In genomic region chr4:128620572-128620971, GRCm38 (mm10) we compare ENCODE assay signal across 24 mouse cellular contexts. TPM values are rescaled to one million over a fixed set of nuclear protein-coding genes. Genes with fewer than 3 reads are reported as not detected.
DNase-seq lines count a peak whose midpoint lies in the region; ATAC-seq and TF ChIP-seq lines count a peak whose summit lies in the region.
"Had no signal": no experiment of that assay in that cellular context is flagged by ENCODE, and none has a peak within 500 bp of the region (broad histone marks: within the 10 kb centered on the region; RNA-seq: fewer than 3 reads in every experiment).

No protein-coding gene starts in this region.

- peak; percentile 86 for DNase-seq in liver, adult 2 months (ENCODE audit: extremely low read depth, low read depth, low spot score)
- no peak for DNase-seq in liver, embryonic 11.5 days (ENCODE audit: low spot score)
- DNase-seq in liver, embryonic 14.5 days (ENCODE audit: low read depth in 3 of 3, low spot score in 3 of 3) = no peak
- DNase-seq in liver = no peak
- no peak for DNase-seq in liver, postnatal 0 days
- DNase-seq in cerebellum, adult 11 months = no peak
- DNase-seq: adrenal gland, adult 2 months; adrenal gland, adult 8-10 months; adrenal gland, postnatal 10 days; adrenal gland, postnatal 14 days; adrenal gland, postnatal 25 days; adrenal gland, postnatal 36 days; B cell, adult 2 months; cerebellum, adult 11-12 months; cerebellum, adult 18-20 months had no signal

- no peak for TF ChIP-seq EP300 in liver, embryonic 14.5 days (IDR thresholded peaks at IDR 0.05; ENCODE audit: low read depth)
- peak; percentile 21; the same call in 1 of the 2 replicates for TF ChIP-seq EP300 in liver, postnatal 0 days (IDR thresholded peaks at IDR 0.05; ENCODE audit: low read depth)

- H3K9ac ChIP-seq in liver, adult 2 months (ENCODE audit: low read depth, low read length) = no peak overlapping the region
- no peak overlapping the region for H3K9ac ChIP-seq in liver, embryonic 11.5 days (ENCODE audit: low read depth, low read length)
- H3K9ac ChIP-seq in liver, embryonic 14.5 days (replicated peaks) = no peak overlapping the region
- H3K9ac ChIP-seq in liver, embryonic 12.5 days = no peak overlapping the region
- H3K9ac ChIP-seq in liver, embryonic 16.5 days (ENCODE audit: low read depth, low read length) = no peak overlapping the region
- H3K9ac ChIP-seq in liver, postnatal 0 days (replicated peaks) = no peak overlapping the region

- WGBS in liver, adult 2 months = 24% methylated on average over 6 of the region's 6 CpGs
- 72% methylated on average over 6 of the region's 6 CpGs for WGBS in liver, embryonic 11.5 days
- WGBS in liver, embryonic 14.5 days (ENCODE audit: insufficient replicate concordance) = 66% methylated on average over 6 of the region's 6 CpGs
- WGBS in liver, embryonic 12.5 days (ENCODE audit: insufficient replicate concordance) = 73% methylated on average over 6 of the region's 6 CpGs
- WGBS in liver, embryonic 16.5 days (ENCODE audit: insufficient replicate concordance) = 58% methylated on average over 6 of the region's 6 CpGs
- whole genome bisulfite sequencing in liver, postnatal 0 days (ENCODE audit: insufficient replicate concordance) = 58% methylated on average over 6 of the region's 6 CpGs

- no peak overlapping the region for H3K4me3 ChIP-seq in liver, adult 2 months (ENCODE audit: insufficient read depth, low read depth, low read length)
- no peak overlapping the region for H3K4me3 ChIP-seq in liver, embryonic 11.5 days (ENCODE audit: low read depth, low read length)
- H3K4me3 ChIP-seq in liver, embryonic 14.5 days (ENCODE audit: insufficient read depth in 1 of 2, low read depth in 2 of 2, low read length in 2 of 2) = no peak overlapping the region
- no peak overlapping the region for H3K4me3 ChIP-seq in liver, embryonic 12.5 days
- H3K4me3 ChIP-seq in liver, embryonic 16.5 days (ENCODE audit: low read depth, low read length) = no peak overlapping the region
- no peak overlapping the region for H3K4me3 ChIP-seq in liver, postnatal 0 days (ENCODE audit: low read depth, low read length)

- no peaks in the 10 kb centered on the region for H3K9me3 ChIP-seq in liver, embryonic 11.5 days (ENCODE audit: control insufficient read depth, low read length)
- H3K9me3 ChIP-seq in liver, embryonic 14.5 days (ENCODE audit: control insufficient read depth, low read length) = no peaks in the 10 kb centered on the region
- no peaks in the 10 kb centered on the region for H3K9me3 ChIP-seq in liver, embryonic 12.5 days (replicated peaks)
- no peaks in the 10 kb centered on the region for H3K9me3 ChIP-seq in liver, embryonic 16.5 days (replicated peaks; ENCODE audit: control insufficient read depth, low read length)
- no peaks in the 10 kb centered on the region for H3K9me3 ChIP-seq in liver, postnatal 0 days (ENCODE audit: low read length)
- H3K9me3 ChIP-seq: G1E had no signal

- H3K36me3 ChIP-seq in liver, adult 2 months (ENCODE audit: control insufficient read depth, insufficient read depth, low read length) = no peaks in the 10 kb centered on the region
- H3K36me3 ChIP-seq in liver, embryonic 11.5 days (ENCODE audit: control insufficient read depth, insufficient read depth, low read length) = no peaks in the 10 kb centered on the region
- no peaks in the 10 kb centered on the region for H3K36me3 ChIP-seq in liver, embryonic 14.5 days (replicated peaks; ENCODE audit: control insufficient read depth, insufficient read depth, low read depth)
- H3K36me3 ChIP-seq in liver, embryonic 12.5 days = no peaks in the 10 kb centered on the region
- H3K36me3 ChIP-seq in liver, embryonic 16.5 days (ENCODE audit: control insufficient read depth, insufficient read depth) = no peaks in the 10 kb centered on the region
- H3K36me3 ChIP-seq in liver, postnatal 0 days (replicated peaks; ENCODE audit: insufficient read depth, low read length) = no peaks in the 10 kb centered on the region
- H3K36me3 ChIP-seq: G1E had no signal

- no peak for TF ChIP-seq POLR2A in liver, adult 2 months (IDR thresholded peaks at IDR 0.05; ENCODE audit: extremely low read depth, insufficient read depth, low read length)

- peaks cover 18% of the 10 kb centered on the region for H3K4me1 ChIP-seq in liver, adult 2 months (ENCODE audit: control insufficient read depth, insufficient read depth, low read length)
- peaks cover 12% of the 10 kb centered on the region for H3K4me1 ChIP-seq in liver, embryonic 11.5 days (replicated peaks; ENCODE audit: control insufficient read depth, insufficient read depth, low read length)
- peaks cover 2 to 10% of the 10 kb centered on the region in 2 experiments; a peak in 3 of 4 replicates for H3K4me1 ChIP-seq in liver, embryonic 14.5 days (replicated peaks; ENCODE audit: control insufficient read depth in 2 of 2, insufficient read depth in 2 of 2, low read length in 1 of 2)
- H3K4me1 ChIP-seq in liver, embryonic 12.5 days = peaks cover 28% of the 10 kb centered on the region
- peaks cover 5% of the 10 kb centered on the region for H3K4me1 ChIP-seq in liver, embryonic 16.5 days (ENCODE audit: control insufficient read depth, low read depth, low read length)
- H3K4me1 ChIP-seq in liver, postnatal 0 days (ENCODE audit: insufficient read depth) = peaks cover 16% of the 10 kb centered on the region

- H3K27me3 ChIP-seq in liver, adult 2 months (ENCODE audit: control insufficient read depth, insufficient read depth, low read length) = no peaks in the 10 kb centered on the region
- peaks cover 21% of the 10 kb centered on the region for H3K27me3 ChIP-seq in liver, embryonic 11.5 days (replicated peaks; ENCODE audit: control insufficient read depth, insufficient read depth, low read length)
- H3K27me3 ChIP-seq in liver, embryonic 14.5 days (ENCODE audit: control insufficient read depth, insufficient read depth, low read length) = peaks cover 23% of the 10 kb centered on the region
- H3K27me3 ChIP-seq in liver, embryonic 12.5 days (replicated peaks) = peaks cover 40% of the 10 kb centered on the region
- H3K27me3 ChIP-seq in liver, embryonic 16.5 days (ENCODE audit: control insufficient read depth, insufficient read depth, low read depth, low read length) = peaks cover 20% of the 10 kb centered on the region
- H3K27me3 ChIP-seq in liver, postnatal 0 days (ENCODE audit: insufficient read depth, low read length) = peaks cover 5% of the 10 kb centered on the region; the same call in 1 of the 2 replicates

- H3K4me2 ChIP-seq in liver, embryonic 11.5 days = no peak overlapping the region
- 0 out of 2 replicates have a peak overlapping the region, but pooled peaks have one; percentile 1 for H3K4me2 ChIP-seq in liver, embryonic 14.5 days (ENCODE audit: low read depth)
- no peak overlapping the region for H3K4me2 ChIP-seq in liver, embryonic 12.5 days
- H3K4me2 ChIP-seq in liver, embryonic 16.5 days (ENCODE audit: low read depth, low read length) = 0 out of 2 replicates have a peak overlapping the region, but pooled peaks have one; percentile 9
- no peak overlapping the region for H3K4me2 ChIP-seq in liver, postnatal 0 days (ENCODE audit: low read depth, low read length)

- H3K27ac ChIP-seq in liver, adult 2 months (replicated peaks; ENCODE audit: insufficient read depth, low read depth, low read length) = peak overlapping the region; percentile 21
- H3K27ac ChIP-seq in liver, embryonic 11.5 days (ENCODE audit: low read depth, low read length) = no peak overlapping the region
- H3K27ac ChIP-seq in liver, embryonic 14.5 days = no peak overlapping the region
- H3K27ac ChIP-seq in liver, embryonic 12.5 days = no peak overlapping the region
- H3K27ac ChIP-seq in liver, embryonic 16.5 days (ENCODE audit: low read length) = no peak overlapping the region
- no peak overlapping the region for H3K27ac ChIP-seq in liver, postnatal 0 days (ENCODE audit: low read depth)

- TF ChIP-seq CTCF in liver, adult 2 months (IDR thresholded peaks at IDR 0.05; ENCODE audit: low read depth, low read length) = no peak
- TF ChIP-seq CTCF in liver, embryonic 14.5 days (IDR thresholded peaks at IDR 0.05; ENCODE audit: low read depth) = no peak
- TF ChIP-seq CTCF in liver, postnatal 0 days (IDR thresholded peaks at IDR 0.05; ENCODE audit: low read depth) = no peak

- no peaks in the 10 kb centered on the region for H3K79me2 ChIP-seq in liver, adult 2 months (ENCODE audit: control insufficient read depth, insufficient read depth, low read length)

- no peak for ATAC-seq in liver, embryonic 11.5 days (replicated peaks; ENCODE audit: low FRiP score)
- no peak for ATAC-seq in liver, embryonic 14.5 days (ENCODE audit: insufficient read depth)
- ATAC-seq in liver, embryonic 12.5 days = no peak
- ATAC-seq in liver, embryonic 16.5 days (ENCODE audit: low read depth) = no peak
- ATAC-seq in liver, postnatal 0 days = peak; percentile 70
- ATAC-seq: activated CD4-positive, CD25-positive, alpha-beta regulatory T cell, adult 4 months; CD4-positive, CD25-positive, alpha-beta regulatory T cell, adult 4 months; Patski had no signal

RNA-seq across cellular contexts. Expression of gene Tlr12, which starts 2.2 kb away (rescaled TPM):
- total RNA-seq in liver, adult 2 months (2014; rRNA removed) = 4.2 and 4.9 TPM in 2 replicates
- 3.1 and 5.5 TPM in 2 replicates for polyA plus RNA-seq in liver, adult 2 months (2012; rRNA removed)
- polyA plus RNA-seq in liver, embryonic 11.5 days (2014; fragmentation: Nextera tagmentation; extraction: Ambion mirVana) = 0.81 and 0.88 TPM in 2 replicates
- 0.75 and 0.81 TPM in 2 replicates for polyA plus RNA-seq in liver, embryonic 14.5 days (2012; rRNA removed)
- 0.14 and 0.18 TPM in 2 replicates for polyA plus RNA-seq in liver, embryonic 14.5 days (2014; fragmentation: Nextera tagmentation; extraction: Ambion mirVana)
- polyA plus RNA-seq in liver, embryonic 12.5 days (2016; fragmentation: Nextera tagmentation; extraction: Ambion mirVana) = 1.4 and 1.5 TPM in 2 replicates
- 1.8 and 2.0 TPM in 2 replicates for polyA plus RNA-seq in liver, embryonic 16.5 days (2015; fragmentation: Nextera tagmentation; extraction: Ambion mirVana)
- polyA plus RNA-seq in liver, postnatal 0 days (2015; fragmentation: Nextera tagmentation; extraction: Ambion mirVana) = 1.9 and 2.3 TPM in 2 replicates
- total RNA-seq: ES-E14, G1E, MEL had no signal
- polyA plus RNA-seq: C2C12, G1E, Patski had no signal

RNA-seq across cellular contexts. Expression of gene Zscan20, which starts 10.7 kb away (rescaled TPM):
- total RNA-seq in liver, adult 2 months (2014; rRNA removed) = 1.4 and 1.7 TPM in 2 replicates
- 1.0 and 1.2 TPM in 2 replicates for polyA plus RNA-seq in liver, adult 2 months (2012; rRNA removed)
- 2.4 and 3.9 TPM in 2 replicates for polyA plus RNA-seq in liver, embryonic 11.5 days (2014; fragmentation: Nextera tagmentation; extraction: Ambion mirVana)
- polyA plus RNA-seq in liver, embryonic 14.5 days (2012; rRNA removed) = 0.57 and 0.71 TPM in 2 replicates
- polyA plus RNA-seq in liver, embryonic 14.5 days (2014; fragmentation: Nextera tagmentation; extraction: Ambion mirVana) = 0.33 and 0.59 TPM in 2 replicates
- polyA plus RNA-seq in liver, embryonic 12.5 days (2016; fragmentation: Nextera tagmentation; extraction: Ambion mirVana) = 1.7 and 1.8 TPM in 2 replicates
- 0.53 and 0.70 TPM in 2 replicates for polyA plus RNA-seq in liver, embryonic 16.5 days (2015; fragmentation: Nextera tagmentation; extraction: Ambion mirVana)
- polyA plus RNA-seq in liver, postnatal 0 days (2015; fragmentation: Nextera tagmentation; extraction: Ambion mirVana) = 0.46 and 0.58 TPM in 2 replicates

RNA-seq across cellular contexts. Expression of gene Phc2, which starts 33.9 kb away (rescaled TPM):
- 7.7 and 12.6 TPM in 2 replicates for total RNA-seq in liver, adult 2 months (2014; rRNA removed)
- polyA plus RNA-seq in liver, adult 2 months (2012; rRNA removed) = 28.7 and 32.3 TPM in 2 replicates
- polyA plus RNA-seq in liver, embryonic 11.5 days (2014; fragmentation: Nextera tagmentation; extraction: Ambion mirVana) = 39.3 and 40.4 TPM in 2 replicates
- 14.9 and 17.1 TPM in 2 replicates for polyA plus RNA-seq in liver, embryonic 14.5 days (2012; rRNA removed)
- 8.8 and 14.7 TPM in 2 replicates for polyA plus RNA-seq in liver, embryonic 14.5 days (2014; fragmentation: Nextera tagmentation; extraction: Ambion mirVana)
- 30.9 and 33.2 TPM in 2 replicates for polyA plus RNA-seq in liver, embryonic 12.5 days (2016; fragmentation: Nextera tagmentation; extraction: Ambion mirVana)
- 3.5 and 4.2 TPM in 2 replicates for polyA plus RNA-seq in liver, embryonic 16.5 days (2015; fragmentation: Nextera tagmentation; extraction: Ambion mirVana)
- 14.6 and 18.7 TPM in 2 replicates for polyA plus RNA-seq in liver, postnatal 0 days (2015; fragmentation: Nextera tagmentation; extraction: Ambion mirVana)

Comparison
In these comparisons a context has a peak if more than half of its experiments do, and no peak if none do; other contexts are left out.
1. H3K4me2 ChIP-seq: peak in liver, embryonic 14.5 days (single experiment) and liver, embryonic 16.5 days (single experiment); none in liver, embryonic 11.5 days (single experiment), liver, embryonic 12.5 days (single experiment) and liver, postnatal 0 days (single experiment).